13 mouse cellular contexts compared by ENCODE assay signal in genomic region chr11:56013510-56014057, GRCm38 (mm10). TPM values are rescaled to one million over a fixed set of nuclear protein-coding genes. Genes with fewer than 3 reads are reported as not detected.
A peak's percentile ranks its signal among the peaks of the same experiment; 100 is the strongest.
DNase-seq lines count a peak whose midpoint lies in the region; ATAC-seq and TF ChIP-seq lines count a peak whose summit lies in the region.
"Had no signal": no experiment of that assay in that cellular context is flagged by ENCODE, and none has a peak within 500 bp of the region (broad histone marks: within the 10 kb centered on the region; RNA-seq: fewer than 3 reads in every experiment).

No protein-coding gene starts in this region.

- CTCF ChIA-PET in Patski (lab: Charles Lee) = interaction anchor here (5.0 kb wide), 1 partner anchor 92 kb away, joined by 45 read pairs; no protein-coding TSS in a partner anchor

- H3K9ac ChIP-seq in hindbrain, embryonic 14.5 days = no peak overlapping the region
- H3K9ac ChIP-seq in hindbrain, embryonic 12.5 days = no peak overlapping the region
- no peak overlapping the region for H3K9ac ChIP-seq in liver, adult 2 months (ENCODE audit: low read depth, low read length)
- no peak overlapping the region for H3K9ac ChIP-seq in liver, embryonic 12.5 days

- peak; percentile 55 for DNase-seq in hindbrain, embryonic 14.5 days (ENCODE audit: low spot score)
- peak; percentile 33 for DNase-seq in liver, adult 2 months (ENCODE audit: extremely low read depth, low read depth, low spot score)
- no peak for DNase-seq in Patski (ENCODE audit: low read depth, low spot score)
- DNase-seq: adrenal gland, postnatal 36 days; cerebellum, postnatal 25 days; heart, adult 18-20 months; kidney, adult 18-20 months; thymus, adult 2 months had no signal

- no peak overlapping the region for H3K4me2 ChIP-seq in hindbrain, embryonic 14.5 days (replicated peaks)
- H3K4me2 ChIP-seq in hindbrain, embryonic 12.5 days (replicated peaks) = no peak overlapping the region
- H3K4me2 ChIP-seq in liver, embryonic 12.5 days = no peak overlapping the region

- H3K27me3 ChIP-seq in hindbrain, embryonic 14.5 days (ENCODE audit: control insufficient read depth, insufficient read depth, low read length) = no peaks in the 10 kb centered on the region
- no peaks in the 10 kb centered on the region for H3K27me3 ChIP-seq in hindbrain, embryonic 12.5 days
- no peaks in the 10 kb centered on the region for H3K27me3 ChIP-seq in liver, adult 2 months (ENCODE audit: control insufficient read depth, insufficient read depth, low read length)
- H3K27me3 ChIP-seq in liver, embryonic 12.5 days (replicated peaks) = no peaks in the 10 kb centered on the region
- H3K27me3 ChIP-seq in Patski = no peaks in the 10 kb centered on the region

- no peak overlapping the region for H3K27ac ChIP-seq in hindbrain, embryonic 14.5 days
- no peak overlapping the region for H3K27ac ChIP-seq in hindbrain, embryonic 12.5 days
- no peak overlapping the region for H3K27ac ChIP-seq in liver, adult 2 months (replicated peaks; ENCODE audit: insufficient read depth, low read depth, low read length)
- H3K27ac ChIP-seq in liver, embryonic 12.5 days = no peak overlapping the region
- no peak overlapping the region for H3K27ac ChIP-seq in cortical plate, adult 2 months (ENCODE audit: insufficient read depth, low read length)

- H3K79me2 ChIP-seq in liver, adult 2 months (ENCODE audit: control insufficient read depth, insufficient read depth, low read length) = no peaks in the 10 kb centered on the region

- 55% methylated on average over 9 of the region's 9 CpGs for WGBS in hindbrain, embryonic 14.5 days
- WGBS in hindbrain, embryonic 12.5 days = 60% methylated on average over 9 of the region's 9 CpGs
- 47% methylated on average over 9 of the region's 9 CpGs for WGBS in liver, adult 2 months
- 44% methylated on average over 9 of the region's 9 CpGs for WGBS in liver, embryonic 12.5 days (ENCODE audit: insufficient replicate concordance)

- H3K4me1 ChIP-seq in hindbrain, embryonic 14.5 days (replicated peaks; ENCODE audit: control insufficient read depth, insufficient read depth, low read length) = no peaks in the 10 kb centered on the region
- no peaks in the 10 kb centered on the region for H3K4me1 ChIP-seq in hindbrain, embryonic 12.5 days
- H3K4me1 ChIP-seq in liver, adult 2 months (ENCODE audit: control insufficient read depth, insufficient read depth, low read length) = no peaks in the 10 kb centered on the region
- no peaks in the 10 kb centered on the region for H3K4me1 ChIP-seq in liver, embryonic 12.5 days
- H3K4me1 ChIP-seq in cortical plate, adult 2 months (ENCODE audit: control insufficient read depth, insufficient read depth, low read length) = no peaks in the 10 kb centered on the region

- ATAC-seq in hindbrain, embryonic 14.5 days (ENCODE audit: low FRiP score) = no peak
- ATAC-seq in hindbrain, embryonic 12.5 days (ENCODE audit: low FRiP score) = no peak
- no peak for ATAC-seq in liver, embryonic 12.5 days
- peak; percentile 78 for ATAC-seq in Patski
- no peak for ATAC-seq in inflammation-experienced regulatory T-cells, adult 6 months

- no peaks in the 10 kb centered on the region for H3K36me3 ChIP-seq in hindbrain, embryonic 14.5 days (replicated peaks; ENCODE audit: control insufficient read depth, insufficient read depth)
- H3K36me3 ChIP-seq in hindbrain, embryonic 12.5 days = no peaks in the 10 kb centered on the region
- H3K36me3 ChIP-seq in liver, adult 2 months (ENCODE audit: control insufficient read depth, insufficient read depth, low read length) = no peaks in the 10 kb centered on the region
- no peaks in the 10 kb centered on the region for H3K36me3 ChIP-seq in liver, embryonic 12.5 days

- TF ChIP-seq CTCF in liver, adult 2 months (IDR thresholded peaks at IDR 0.05; ENCODE audit: low read depth, low read length) = no peak
- peak; percentile 58 for TF ChIP-seq CTCF in Patski (IDR thresholded peaks at IDR 0.05)
- peak; percentile 3; the same call in 1 of the 2 replicates for TF ChIP-seq CTCF in cortical plate, adult 2 months (IDR thresholded peaks at IDR 0.05; ENCODE audit: extremely low read depth, insufficient read depth, low read length)

- POLR2A ChIA-PET in Patski (lab: Charles Lee) = no interaction called here

- no peak for TF ChIP-seq POLR2A in liver, adult 2 months (IDR thresholded peaks at IDR 0.05; ENCODE audit: extremely low read depth, insufficient read depth, low read length)
- no peak for TF ChIP-seq POLR2A in cortical plate, adult 2 months (IDR thresholded peaks at IDR 0.05; ENCODE audit: extremely low read depth, insufficient read depth, low read length)

- in situ Hi-C loops in Patski (cut with MboI; ENCODE audit: low pct_unique_long_range_greater_than_20kb) = loop anchor here (5.0 kb wide), 1 partner anchor 89 kb away; no protein-coding TSS in a partner anchor

- H3K9me3 ChIP-seq in hindbrain, embryonic 14.5 days (ENCODE audit: control insufficient read depth, low read length) = no peaks in the 10 kb centered on the region
- no peaks in the 10 kb centered on the region for H3K9me3 ChIP-seq in hindbrain, embryonic 12.5 days (replicated peaks)
- H3K9me3 ChIP-seq in liver, embryonic 12.5 days (replicated peaks) = no peaks in the 10 kb centered on the region

- H3K4me3 ChIP-seq in hindbrain, embryonic 14.5 days (replicated peaks; ENCODE audit: low read length) = no peak overlapping the region
- no peak overlapping the region for H3K4me3 ChIP-seq in hindbrain, embryonic 12.5 days
- H3K4me3 ChIP-seq in liver, adult 2 months (ENCODE audit: insufficient read depth, low read depth, low read length) = no peak overlapping the region
- H3K4me3 ChIP-seq in liver, embryonic 12.5 days = no peak overlapping the region
- no peak overlapping the region for H3K4me3 ChIP-seq in cortical plate, adult 2 months (ENCODE audit: insufficient read depth, low read length)

RNA-seq across cellular contexts. Expression of gene Nmur2, which starts 27.2 kb away (rescaled TPM):
- polyA plus RNA-seq in hindbrain, embryonic 14.5 days (2014; fragmentation: Nextera tagmentation; extraction: Ambion mirVana) = 0.35 and 0.48 TPM in 2 replicates
- polyA plus RNA-seq in hindbrain, embryonic 12.5 days (2016; fragmentation: Nextera tagmentation; extraction: Ambion mirVana) = 0.10 TPM in 1 of 2 replicates, not detected in the other
- total RNA-seq in liver, adult 2 months (2014; rRNA removed) = not detected in 2 replicates
- polyA plus RNA-seq in liver, adult 2 months (2012; rRNA removed) = not detected in 2 replicates
- 0.04 TPM in 1 of 2 replicates, not detected in the other for polyA plus RNA-seq in liver, embryonic 12.5 days (2016; fragmentation: Nextera tagmentation; extraction: Ambion mirVana)
- polyA plus RNA-seq in Patski (2021) = not detected
- not detected in 2 replicates for polyA plus RNA-seq in cortical plate, adult 2 months (2012; rRNA removed)
- not detected for polyA plus RNA-seq in inflammation-experienced regulatory T-cells, adult 6 months (2017; shearing (Covaris generic))
- total RNA-seq: adrenal gland, postnatal 36 days; heart, adult 18-20 months; heart, postnatal 25 days had no signal
